Mouse (Mus musculus) adrenal gland, adult 2 months (tissue): ENCODE measurements around the gene Gm7030. TPM values are rescaled to one million over a fixed set of nuclear protein-coding genes. Genes with fewer than 3 reads are reported as not detected.
"Not testable (repeated sequence)": the region's sequence is repeated elsewhere in the genome, so short reads cannot be mapped to it uniquely, and the experiment has no call there.

ENCODE experiments used
- DNase-seq: peaks from one replicate; pipeline ENCODE4 v3.0.0; 2021
- long read RNA-seq: library from polyadenylated mRNA; stranded (forward); transcript quantifications from one replicate; pipeline ENCODE4 v2.0.0, GENCODE M21; 2021
- polyA plus RNA-seq: library from polyadenylated mRNA; depleted of rRNA; stranded (reverse); fragments of >200 nt; gene quantifications from 2 replicates; pipeline ENCODE4 v1.2.3, GENCODE M21; 2012; rRNA removed
- total RNA-seq, 2 experiments: library from RNA; stranded (reverse); gene quantifications; 2 replicates each; pipeline ENCODE4 v1.2.3; 2021

Gm7030 gene
- not detected for total RNA-seq
- polyA plus RNA-seq, result not detected in 2 replicates
- long read RNA-seq, result 0 reads

DNA sequence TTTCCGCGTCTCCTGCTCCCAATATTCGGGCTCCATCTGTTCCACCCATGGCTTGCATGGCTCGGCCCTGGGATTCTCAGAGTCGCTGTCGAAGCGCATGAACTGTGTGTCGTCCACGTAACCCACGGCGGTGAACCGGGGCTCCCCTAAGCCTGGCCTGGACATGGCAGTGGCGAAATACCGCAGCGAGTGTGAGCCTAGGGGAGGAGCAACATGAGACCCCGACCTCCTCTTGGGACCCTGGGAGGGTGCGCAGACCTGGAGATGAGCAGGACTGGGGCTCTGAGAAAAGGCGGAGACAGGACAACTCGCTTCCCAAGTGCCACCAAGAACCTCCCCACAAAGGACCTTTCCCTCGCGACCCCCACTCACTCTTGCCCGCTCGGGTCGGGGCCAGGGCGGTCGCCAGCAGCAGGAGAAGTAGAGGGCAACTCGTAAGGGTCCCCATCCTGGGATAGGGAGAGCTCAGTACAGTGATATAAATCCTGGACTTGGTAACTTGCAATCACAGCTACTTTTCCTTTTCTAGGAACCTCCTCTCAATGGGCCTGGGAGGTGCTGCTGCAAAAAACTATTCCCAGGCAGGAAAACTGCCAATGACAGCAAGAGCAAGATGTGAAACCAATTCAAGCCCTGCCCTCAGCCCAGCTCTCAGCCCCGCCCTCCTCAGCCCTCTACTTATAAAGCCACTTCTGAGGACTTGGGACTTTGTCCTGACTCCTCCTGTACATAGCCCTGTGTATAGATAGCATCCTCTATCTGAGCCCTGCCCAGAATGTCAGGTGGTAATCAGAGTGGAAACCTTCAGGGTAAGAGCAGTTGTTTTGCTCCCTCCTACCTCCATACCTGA lies at the start of gene Gm7030:
Gene Gm7030, minus strand, starts transcription at position 458 of the 850 bp plus-strand sequence.
- not testable (repeated sequence) for DNase-seq

DNA sequence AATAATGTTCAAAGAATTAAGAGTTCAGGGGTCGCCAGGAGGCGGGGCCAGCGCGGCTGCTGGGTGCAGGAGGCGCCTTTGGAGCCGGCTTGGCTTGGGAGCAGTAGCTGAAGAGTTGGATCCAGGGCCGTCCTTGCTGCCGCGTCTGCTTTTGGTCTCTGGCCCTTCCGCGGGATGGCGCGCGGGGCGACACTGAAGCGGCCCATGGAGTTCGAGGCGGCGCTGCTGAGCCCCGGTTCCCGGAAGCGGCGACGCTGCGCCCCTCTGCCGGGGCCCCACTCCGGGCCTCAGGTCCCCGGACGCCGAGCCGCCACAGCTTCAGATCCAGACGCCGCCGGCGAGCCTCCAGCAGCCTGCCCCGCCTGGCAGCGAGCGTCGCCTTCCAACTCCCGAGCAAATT lies 49.7 kb upstream of the Gm7030 start:
- peak; percentile 48 for DNase-seq

DNA sequence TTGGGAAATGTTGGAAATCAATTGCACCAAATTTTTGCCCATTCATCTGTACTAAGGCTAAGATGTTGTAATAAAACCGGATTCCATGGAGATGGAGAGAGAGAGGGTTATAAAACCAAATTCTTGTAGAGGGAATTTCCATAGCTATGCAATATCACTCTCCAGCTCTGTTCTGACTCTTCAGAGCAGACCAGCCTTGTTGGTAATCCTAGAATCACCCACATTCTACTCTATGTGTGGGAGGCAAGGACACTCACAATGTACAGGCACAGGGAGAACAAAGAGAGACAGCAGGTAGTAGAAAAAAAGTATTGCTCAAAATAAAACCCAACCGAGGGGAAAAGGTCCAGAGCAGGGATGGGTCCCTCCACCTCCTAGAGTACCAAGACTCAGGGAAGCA lies 46.9 kb upstream of the Gm7030 start:
- not testable (repeated sequence) for DNase-seq

DNA sequence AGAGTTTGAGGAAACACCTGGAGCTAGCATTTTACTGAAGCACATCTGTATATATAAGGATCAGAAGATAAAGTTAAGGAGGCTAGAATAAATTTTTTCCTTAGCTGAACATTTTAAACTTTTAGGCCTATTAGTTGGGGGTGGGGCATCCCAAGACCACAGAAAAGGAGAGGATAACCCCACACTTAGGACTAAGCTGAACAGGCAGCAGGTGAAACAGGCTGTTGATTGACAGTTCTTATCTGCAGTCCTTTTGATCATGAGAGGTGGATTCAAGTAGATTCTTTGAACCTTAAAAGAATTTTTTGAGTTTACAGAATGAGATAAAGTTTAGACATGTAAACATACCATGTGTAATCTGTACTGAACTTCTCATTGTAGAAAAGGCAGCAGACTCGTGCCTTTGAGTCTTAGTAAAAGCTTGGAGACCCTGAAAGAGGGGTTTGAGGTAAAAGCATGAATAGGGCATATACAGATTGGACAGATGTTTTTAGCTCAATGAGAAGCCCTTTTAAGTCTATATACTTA lies 41.1 kb upstream of the Gm7030 start:
- DNase-seq, result no peak

DNA sequence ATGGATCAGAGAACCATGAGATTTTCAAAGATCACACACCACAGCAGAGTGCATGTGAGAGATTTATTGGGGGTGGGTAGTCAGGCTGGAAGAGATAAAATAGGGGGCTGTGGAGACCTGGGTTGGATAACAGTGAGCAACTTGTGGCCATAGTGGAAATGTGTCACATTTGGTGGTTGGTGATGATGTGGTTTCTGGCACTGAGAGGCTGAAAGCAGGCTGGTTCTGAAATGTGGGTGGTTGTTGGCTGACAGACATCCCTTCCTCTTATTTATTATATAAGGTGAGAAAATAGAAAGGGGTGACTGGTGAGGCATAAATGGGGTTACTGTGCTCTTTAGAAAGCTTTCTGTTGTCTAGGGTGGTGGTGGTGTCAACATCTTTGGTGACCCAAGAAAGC lies 40.5 kb upstream of the Gm7030 start:
- no peak for DNase-seq

DNA sequence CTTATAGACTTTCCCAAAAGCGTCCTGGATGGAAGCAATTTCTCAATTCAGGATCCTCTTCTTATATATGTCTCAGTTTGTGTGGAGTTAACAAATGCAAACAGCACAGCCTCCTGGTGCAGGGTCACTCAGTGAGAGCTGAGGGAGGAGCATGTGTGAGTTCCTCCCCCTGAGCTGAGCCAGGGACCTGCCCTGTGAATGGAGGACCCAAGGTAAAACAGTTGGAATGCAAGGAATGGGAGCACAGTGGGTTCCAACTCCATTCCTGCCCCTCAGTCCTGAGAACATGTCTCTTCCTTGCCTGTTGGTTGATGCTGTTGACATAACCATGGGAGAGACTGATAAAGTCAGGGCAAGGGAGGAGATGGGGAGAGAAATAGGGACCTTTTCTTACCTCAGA lies 39.9 kb upstream of the Gm7030 start:
- not testable (repeated sequence) for DNase-seq

DNA sequence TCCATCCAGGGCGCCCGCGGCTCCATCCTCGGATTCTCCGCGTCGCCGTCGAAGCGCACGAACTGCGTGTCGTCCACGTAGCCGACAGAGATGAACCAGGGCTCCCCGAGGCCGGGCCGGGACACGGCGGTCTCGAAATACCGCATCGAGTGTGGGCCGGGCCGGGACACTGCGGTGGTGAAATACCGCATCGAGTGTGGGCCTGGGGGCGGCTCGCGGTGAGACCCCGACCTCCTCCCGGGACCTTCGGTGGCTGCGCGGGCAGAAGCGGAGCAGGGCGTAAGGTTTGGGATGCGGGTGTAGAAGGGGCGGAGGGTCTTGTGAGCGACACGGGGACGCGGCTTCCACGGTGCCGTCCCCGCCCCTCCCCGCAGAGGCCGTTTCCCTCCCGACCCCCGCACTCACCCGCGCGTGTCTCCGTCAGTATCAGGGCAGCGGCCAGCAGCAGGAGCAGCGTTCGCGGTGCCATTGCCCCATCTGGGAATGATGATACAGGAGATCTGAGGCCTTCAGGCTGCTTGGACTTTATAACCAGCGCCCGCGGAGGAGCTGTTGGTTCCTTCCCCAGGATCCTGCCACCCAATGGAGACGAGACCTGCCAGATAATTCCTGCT lies 38.9 kb upstream of the Gm7030 start, which contains the start of gene Gm8909:
Gene Gm8909, minus strand, starts transcription at position 499 of the 614 bp plus-strand sequence.
- DNase-seq, result no peak

DNA sequence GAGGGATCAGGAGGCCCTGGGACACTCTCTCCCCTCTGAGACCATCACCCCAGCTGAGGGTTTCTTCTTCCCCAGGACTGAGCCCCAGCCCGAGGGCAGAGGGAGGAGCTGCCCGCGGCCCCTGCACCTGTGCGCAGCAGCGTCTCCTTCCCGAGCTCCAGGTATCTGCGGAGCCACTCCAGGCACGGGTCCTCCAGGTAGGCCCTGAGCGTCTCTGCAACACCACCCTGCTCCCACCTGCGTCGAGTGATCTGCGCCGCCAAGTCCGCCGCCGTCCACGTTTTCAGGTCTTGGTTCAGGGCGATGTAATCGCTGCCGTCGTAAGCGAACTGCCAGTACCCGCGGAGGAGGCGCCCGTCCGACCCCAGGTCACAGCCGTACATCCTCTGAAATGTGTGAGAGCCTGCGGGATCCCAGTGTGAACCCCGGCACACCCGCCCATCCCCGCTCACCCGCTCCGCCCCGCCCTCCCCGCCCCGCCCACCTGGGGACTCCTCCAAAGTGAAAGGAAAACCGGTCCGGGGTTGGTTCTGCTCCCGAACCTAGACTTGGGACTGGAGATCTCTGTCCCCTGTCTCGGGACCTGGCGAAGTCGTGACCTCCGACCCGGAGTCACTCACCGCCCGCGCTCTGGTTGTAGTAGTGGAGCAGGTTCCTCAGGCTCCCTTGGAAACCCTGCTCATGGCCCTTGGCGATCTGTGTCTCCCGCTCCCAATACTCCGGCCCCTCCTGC lies 38.2 kb upstream of the Gm7030 start:
- DNase-seq, result peak; percentile 36

DNA sequence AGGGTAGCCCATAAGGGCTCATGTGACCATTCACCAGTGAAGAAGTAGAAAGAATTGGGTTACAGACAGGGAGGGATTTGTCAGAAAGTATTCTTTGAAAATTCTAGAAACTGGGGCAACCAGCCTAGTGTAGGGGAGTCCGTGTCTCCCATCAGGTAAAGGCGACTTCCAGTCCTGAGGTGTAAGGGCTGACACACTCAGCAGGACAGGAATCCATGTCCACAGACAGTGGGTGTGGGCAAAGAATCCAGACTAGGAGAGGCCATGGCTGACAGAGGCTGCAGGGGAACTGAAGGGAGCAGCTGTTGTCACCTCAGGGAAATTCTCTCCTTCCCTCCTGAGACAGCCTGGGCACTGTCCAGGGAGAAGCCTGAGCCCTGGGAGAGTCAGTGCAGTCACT lies 37.7 kb upstream of the Gm7030 start:
- not testable (repeated sequence) for DNase-seq

DNA sequence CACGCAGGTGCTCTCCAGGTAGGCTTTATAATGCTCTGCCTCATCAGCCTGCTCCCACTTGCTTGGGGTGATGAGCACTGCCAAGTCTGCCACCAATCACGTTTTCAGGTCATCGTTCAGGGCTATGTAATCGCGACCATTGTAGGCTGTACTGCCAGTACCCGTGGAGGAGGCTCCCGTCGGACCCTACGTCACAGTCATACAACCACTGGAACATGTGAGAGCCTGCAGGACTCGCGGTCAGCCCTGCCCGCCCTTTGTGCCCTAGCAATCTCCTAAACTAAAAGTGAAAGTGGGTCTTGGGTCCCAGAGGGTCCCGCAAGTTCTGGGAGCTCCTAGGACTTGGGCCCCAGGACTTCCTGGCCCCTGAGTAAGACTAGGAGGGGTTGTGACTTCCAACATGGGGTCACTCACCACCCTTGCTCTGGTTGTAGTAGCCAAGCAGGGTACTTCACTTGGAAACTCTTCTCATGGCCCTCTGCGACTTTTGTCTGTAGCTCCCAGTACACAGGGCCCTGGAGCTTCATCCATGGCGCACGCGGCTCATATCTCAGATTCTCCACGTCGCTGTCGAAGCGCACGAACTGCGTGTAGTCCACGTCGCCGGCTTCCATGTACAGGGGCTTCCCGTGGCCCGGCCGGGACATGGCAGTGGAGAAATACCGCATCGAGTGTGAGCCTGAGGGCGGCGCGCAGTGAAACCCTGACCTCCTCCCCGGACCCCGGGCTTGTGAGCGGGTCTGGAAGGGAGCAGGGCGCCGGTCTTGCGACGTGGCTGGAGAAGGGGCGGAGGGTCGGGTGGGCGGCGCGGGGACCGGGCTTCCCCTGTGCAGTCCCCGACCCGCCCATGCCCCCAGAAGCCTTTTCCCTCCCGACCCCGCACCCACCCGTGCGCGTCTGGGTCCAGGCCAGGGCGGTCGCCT lies 32.2 kb upstream of the Gm7030 start:
- no peak for DNase-seq

DNA sequence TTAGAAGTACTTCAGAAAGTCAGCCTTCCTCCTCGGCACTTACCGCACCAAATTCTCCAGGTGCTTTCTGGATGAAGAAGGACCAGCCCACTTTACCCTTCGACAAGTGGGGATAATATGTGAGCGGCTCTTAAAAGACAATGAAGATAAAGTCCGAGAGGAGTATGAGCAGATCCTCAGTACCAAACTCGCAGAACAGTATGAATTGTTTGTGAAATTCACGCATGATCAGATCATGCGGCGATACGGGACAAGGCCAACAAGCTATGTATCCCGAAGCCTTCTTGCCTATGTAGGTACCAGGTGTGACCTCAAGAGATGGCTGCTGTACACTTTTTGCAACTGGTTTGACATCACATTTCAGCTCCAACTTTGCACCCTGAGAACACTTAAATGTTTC lies 29.0 kb upstream of the Gm7030 start:
- not testable (repeated sequence) for DNase-seq

DNA sequence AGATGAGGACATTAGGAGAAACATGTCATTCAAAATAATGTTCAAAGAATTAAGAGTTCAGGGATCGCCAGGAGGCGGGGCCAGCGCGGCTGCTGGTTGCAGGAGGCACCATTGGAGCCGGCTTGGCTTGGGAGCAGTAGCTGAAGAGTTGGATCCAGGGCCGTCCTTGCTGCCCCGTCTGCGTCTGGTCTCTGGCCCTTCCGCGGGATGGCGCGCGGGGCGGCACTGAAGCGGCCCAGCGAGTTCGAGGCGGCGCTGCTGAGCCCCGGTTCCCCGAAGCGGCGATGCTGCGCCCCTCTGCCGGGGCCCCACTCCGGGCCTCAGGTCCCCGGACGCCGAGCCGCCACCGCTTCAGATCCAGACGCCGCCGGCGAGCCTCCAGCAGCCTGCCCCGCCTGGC lies 28.6 kb upstream of the Gm7030 start:
- peak; percentile 45 for DNase-seq

DNA sequence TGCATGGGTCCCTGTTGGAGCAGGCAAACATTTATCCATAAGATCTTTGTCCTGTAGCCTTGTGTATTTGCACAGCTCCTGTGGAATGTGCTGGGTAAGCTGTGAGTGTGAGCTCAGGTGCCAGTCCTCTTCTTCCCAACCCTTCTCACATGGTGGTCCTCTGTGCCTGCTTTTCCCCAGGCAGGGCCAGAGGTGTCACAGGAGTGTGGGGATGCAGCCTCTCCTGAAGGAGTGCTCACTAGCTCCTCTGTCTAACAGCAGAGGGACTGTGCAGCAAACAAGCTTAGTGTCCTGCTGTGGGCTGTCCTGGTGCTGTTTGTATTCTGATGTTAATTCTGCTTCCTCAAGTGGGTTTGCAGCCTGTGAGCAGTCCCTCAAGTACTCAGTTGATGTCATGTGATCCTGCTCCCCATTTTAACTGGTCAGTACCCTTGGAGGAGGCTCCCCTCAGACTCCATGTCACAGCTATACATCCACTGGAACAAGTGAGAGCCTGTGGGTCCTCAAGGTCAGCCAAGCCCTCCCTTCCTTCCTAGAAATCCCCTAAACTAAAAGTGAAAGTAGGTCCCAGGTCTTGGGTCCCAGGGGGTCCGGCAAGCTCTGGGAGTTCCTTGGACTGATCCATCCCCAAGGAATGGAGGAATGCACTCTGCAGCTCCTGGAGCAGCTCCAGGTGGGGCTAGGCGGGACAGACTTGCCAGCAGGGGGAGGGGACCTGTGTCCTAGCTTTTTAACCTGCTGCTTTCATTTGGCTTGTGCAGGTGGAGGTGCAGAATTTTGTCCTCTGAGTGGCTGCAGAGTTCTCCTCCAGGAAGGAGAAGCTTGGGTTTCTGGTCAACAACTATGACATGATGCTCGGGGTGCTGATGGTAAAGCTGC lies 25.3 kb upstream of the Gm7030 start:
- DNase-seq, result no peak

DNA sequence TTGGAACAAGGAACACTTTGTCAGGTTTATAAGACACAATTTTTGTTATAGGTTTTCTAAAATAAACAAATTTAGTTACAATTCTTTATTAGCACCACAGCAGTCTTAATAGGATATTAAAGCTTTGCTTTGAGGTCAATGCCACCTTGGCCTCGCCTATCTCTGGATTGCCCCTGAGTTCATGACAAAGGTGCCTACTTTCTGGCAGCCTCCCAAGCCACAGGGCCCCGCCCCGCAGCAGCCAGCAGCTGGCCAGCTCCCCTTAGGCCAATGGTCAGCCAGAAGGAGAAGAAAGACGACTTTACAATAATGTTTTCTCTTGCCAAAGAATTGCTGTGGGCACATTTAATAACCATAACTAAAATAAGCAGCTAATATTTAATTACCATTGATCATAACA lies 22.0 kb upstream of the Gm7030 start:
- DNase-seq, result not testable (repeated sequence)

DNA sequence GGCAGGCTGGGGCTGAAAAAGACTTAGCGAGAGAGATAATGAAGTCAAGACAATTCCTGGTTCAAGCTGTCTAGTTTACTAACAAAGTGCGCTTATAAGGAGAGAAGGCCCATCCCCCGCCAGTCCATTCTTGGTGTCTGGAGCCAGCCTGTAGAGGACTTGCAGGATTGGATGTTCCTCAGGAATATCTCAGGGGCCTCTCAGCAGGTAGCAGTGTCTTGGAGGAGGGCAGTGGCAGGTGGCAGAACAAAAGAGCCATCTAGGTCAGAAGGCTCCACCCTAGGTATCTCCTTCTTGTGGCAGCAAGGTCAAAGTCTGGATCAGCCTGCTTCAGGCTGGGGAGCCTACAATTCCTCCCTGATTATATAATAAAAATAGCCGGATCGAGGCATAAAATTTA lies 19.2 kb upstream of the Gm7030 start:
- DNase-seq, result not testable (repeated sequence)

DNA sequence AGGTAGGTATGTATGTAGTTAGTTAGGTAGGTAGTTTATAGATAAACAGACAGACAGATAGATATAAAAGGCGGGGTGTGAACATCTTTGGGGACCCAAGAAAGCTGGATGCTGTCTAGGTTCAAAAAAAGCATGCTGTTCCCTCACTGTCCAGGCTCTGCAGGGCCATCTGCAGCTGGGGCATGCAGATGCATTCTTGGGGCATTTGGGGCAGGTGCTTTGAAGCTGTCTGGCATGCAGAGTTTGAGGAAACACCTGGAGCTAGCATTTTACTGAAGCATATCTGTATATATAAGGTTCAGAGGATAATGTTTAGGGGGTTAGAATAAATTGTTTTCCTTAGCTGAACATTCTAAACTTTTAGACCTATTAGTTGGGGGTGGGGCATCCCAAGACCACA lies 17.7 kb upstream of the Gm7030 start:
- DNase-seq, result not testable (repeated sequence)

DNA sequence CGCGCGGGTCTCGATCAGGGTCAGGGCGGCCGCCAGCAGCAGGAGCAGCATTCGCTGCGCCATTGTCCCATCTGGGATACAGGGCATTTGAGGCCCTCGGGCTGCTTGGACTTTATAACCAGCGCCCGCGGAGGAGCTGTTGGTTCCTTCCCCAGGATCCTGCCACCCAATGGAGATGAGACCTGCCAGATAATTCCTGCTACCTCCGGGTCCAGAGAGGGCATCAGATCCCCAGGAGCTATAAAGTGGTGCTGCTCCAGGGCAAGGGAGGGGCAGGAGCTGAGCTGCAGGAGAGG lies 16.6 kb upstream of the Gm7030 start:
- DNase-seq, result not testable (repeated sequence)

DNA sequence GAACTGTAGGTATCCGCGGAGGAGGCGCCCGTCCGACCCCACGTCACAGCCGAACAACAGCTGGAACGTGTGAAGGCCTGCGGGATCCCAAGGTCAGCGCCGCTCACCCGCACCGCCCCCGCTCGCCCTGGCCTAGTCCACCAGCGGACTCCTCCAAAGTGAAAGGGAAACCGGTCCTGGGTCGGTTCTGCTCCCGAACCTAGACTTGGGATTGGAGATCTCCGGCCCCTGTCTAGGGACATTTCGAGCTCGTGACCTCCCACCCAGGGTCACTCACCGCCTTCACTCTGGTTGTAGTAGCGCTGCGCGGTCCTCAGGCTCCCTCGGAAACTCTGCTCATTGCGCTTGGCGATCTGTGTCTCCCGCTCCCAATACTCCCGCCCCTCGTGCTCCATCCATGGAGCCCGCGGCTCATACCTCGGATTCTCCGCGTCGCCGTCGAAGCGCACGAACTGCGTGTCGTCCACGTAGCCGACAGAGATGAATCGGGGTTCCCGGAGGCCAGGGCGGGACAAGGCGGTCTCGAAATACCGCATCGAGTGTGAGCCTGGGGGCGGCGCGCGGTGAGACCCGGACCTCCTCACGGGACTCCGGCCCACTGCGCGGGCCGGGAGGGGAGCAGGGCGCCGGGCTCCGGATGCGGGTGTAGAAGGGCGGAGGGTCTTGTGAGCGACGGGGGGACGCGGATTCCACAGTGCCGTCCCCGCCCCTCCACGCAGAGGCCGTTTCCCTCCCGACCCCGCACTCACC lies 16.1 kb upstream of the Gm7030 start:
- peak; percentile 34 for DNase-seq

DNA sequence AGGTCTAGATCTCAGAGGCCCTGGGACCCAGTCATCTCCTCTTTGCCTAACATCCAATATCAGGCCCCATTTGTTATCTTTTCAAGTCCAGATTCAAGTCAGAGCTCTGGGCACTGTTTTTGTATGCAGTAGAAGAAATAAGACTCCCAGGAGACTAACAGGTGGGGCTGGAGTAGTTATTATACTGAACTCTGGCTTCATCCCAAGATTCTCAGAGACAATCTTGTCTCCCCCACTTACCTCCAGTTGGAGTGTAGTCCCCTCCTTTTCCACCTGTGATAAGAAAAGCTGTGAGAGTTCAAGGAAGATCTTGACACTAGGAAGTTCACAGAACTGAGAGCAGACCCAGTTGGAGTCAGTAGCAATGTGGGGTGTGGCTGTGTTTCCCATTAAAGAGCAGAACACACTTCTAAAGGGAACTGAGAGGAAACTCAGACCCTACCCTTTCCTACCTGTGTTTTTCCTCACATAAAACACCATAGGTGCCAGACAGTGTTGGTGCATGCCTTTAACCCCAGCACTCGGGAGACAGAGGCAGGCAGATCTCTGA lies 7.1 kb upstream of the Gm7030 start:
- DNase-seq, result not testable (repeated sequence)
